Mouse (Mus musculus) CH12.LX (cell line): Measurements from ENCODE around the gene Tsg101. TPM values are rescaled to one million over a fixed set of nuclear protein-coding genes. Genes with fewer than 3 reads are reported as not detected.

Experiments used
- DNase-seq: peaks from one replicate; pipeline ENCODE4 v3.0.0-alpha.2; 2013; ENCODE audit errors: extremely low read depth
- H3K27ac ChIP-seq: 2 replicates; pipeline ENCODE4 v1.5.1; 2012; ENCODE audit warnings: low read depth, mild to moderate bottlenecking, control low read depth, moderate library complexity; ENCODE audit not compliant: insufficient read depth
- H3K27me3 ChIP-seq: replicated peaks from 2 replicates; pipeline ENCODE3; 2012; ENCODE audit warnings: inconsistent platforms
- H3K36me3 ChIP-seq, 2 experiments: replicated peaks in 1 of 2; 2 replicates each; pipeline versions ENCODE3 to v1.6.1; 2012; ENCODE audit warnings: inconsistent platforms in 1 of 2, low read length in 1 of 2, mild to moderate bottlenecking in 1 of 2, mixed read lengths in 1 of 2, moderate library complexity in 1 of 2; ENCODE audit not compliant: control insufficient read depth in 1 of 2, insufficient read depth in 1 of 2
- H3K4me1 ChIP-seq, 2 experiments: 2 replicates each; pipeline ENCODE4 v1.6.1; 2012; ENCODE audit warnings: inconsistent platforms in 1 of 2, moderate library complexity in 1 of 2; ENCODE audit not compliant: insufficient read depth in 2 of 2, control insufficient read depth in 1 of 2
- H3K4me2 ChIP-seq: 2 replicates; pipeline ENCODE4 v1.6.1; 2012; ENCODE audit warnings: low read depth, mild to moderate bottlenecking, control low read depth; ENCODE audit not compliant: poor library complexity, insufficient read depth, severe bottlenecking
- H3K4me3 ChIP-seq, 3 experiments: fragments of 150-350 bp in 1 of 3; sonication (generic) in 1 of 3; replicated peaks in 1 of 3; 2 replicates each; pipeline versions ENCODE3 to v1.5.1; 2011 to 2012; ENCODE audit warnings: low read depth in 2 of 3, low read length in 2 of 3, mild to moderate bottlenecking in 2 of 3, moderate library complexity in 2 of 3, control low read depth in 1 of 3, improper control_type of control experiment in 1 of 3, inconsistent platforms in 1 of 3, mixed read lengths in 1 of 3; ENCODE audit not compliant: poor library complexity in 1 of 3
- H3K79me2 ChIP-seq: replicated peaks from 2 replicates; pipeline ENCODE4 v1.6.1; 2012; ENCODE audit warnings: mild to moderate bottlenecking, moderate library complexity; ENCODE audit not compliant: control insufficient read depth, poor library complexity, insufficient read depth, severe bottlenecking; ENCODE audit errors: extremely low read depth
- H3K9ac ChIP-seq: 2 replicates; pipeline ENCODE4 v1.6.1; 2012; ENCODE audit warnings: low read depth, mild to moderate bottlenecking, control low read depth, moderate library complexity; ENCODE audit not compliant: insufficient read depth
- H3K9me3 ChIP-seq: replicated peaks from 2 replicates; pipeline ENCODE3; 2012; ENCODE audit warnings: low read length, inconsistent platforms, mixed read lengths
- BHLHE40 ChIP-seq: IDR thresholded peaks from 2 replicates; pipeline ENCODE4 v1.6.1; 2011; ENCODE audit warnings: mild to moderate bottlenecking, low read depth, low read length, improper control_type of control experiment
- CHD2 ChIP-seq: IDR thresholded peaks from 2 replicates; pipeline ENCODE4 v1.6.1; 2011; ENCODE audit warnings: low read length, improper control_type of control experiment
- CTCF ChIP-seq, 2 experiments: IDR thresholded peaks in 1 of 2; conservative IDR thresholded peaks in 1 of 2; 2 replicates each; pipeline ENCODE4 v1.5.1; 2011 to 2012; ENCODE audit warnings: low read depth in 2 of 2, low read length in 2 of 2, improper control_type of control experiment in 1 of 2, inconsistent platforms in 1 of 2, mild to moderate bottlenecking in 1 of 2, moderate library complexity in 1 of 2
- E2F4 ChIP-seq: IDR thresholded peaks from 2 replicates; pipeline ENCODE4 v1.6.1; 2011; ENCODE audit warnings: low read depth, low read length, improper control_type of control experiment; ENCODE audit not compliant: insufficient replicate concordance
- ELF1 ChIP-seq: IDR thresholded peaks from 2 replicates; pipeline ENCODE4 v1.6.1; 2014; ENCODE audit warnings: low read depth, mild to moderate bottlenecking, inconsistent platforms, low read length, improper control_type of control experiment
- EP300 ChIP-seq: IDR thresholded peaks from 2 replicates; pipeline ENCODE4 v1.6.1; 2011; ENCODE audit warnings: low read length, improper control_type of control experiment
- ETS1 ChIP-seq: conservative IDR thresholded peaks from 2 replicates; pipeline ENCODE4 v1.6.1; 2012; ENCODE audit warnings: low read depth, mild to moderate bottlenecking, inconsistent platforms, low read length, improper control_type of control experiment, moderate library complexity
- GABPA ChIP-seq: IDR thresholded peaks from 2 replicates; pipeline ENCODE4 v1.6.1; 2012; ENCODE audit warnings: low read depth, low read length, improper control_type of control experiment, inconsistent platforms; ENCODE audit not compliant: insufficient replicate concordance
- IRF4 ChIP-seq: IDR thresholded peaks from 2 replicates; pipeline ENCODE4 v1.6.1; 2014; ENCODE audit warnings: low read depth, mild to moderate bottlenecking, inconsistent platforms, low read length, improper control_type of control experiment
- JUN ChIP-seq: IDR thresholded peaks from 2 replicates; pipeline ENCODE4 v1.6.1; 2011; ENCODE audit warnings: low read depth, mild to moderate bottlenecking, low read length, improper control_type of control experiment, moderate library complexity; ENCODE audit not compliant: insufficient read depth
- KAT2A ChIP-seq: IDR thresholded peaks from 2 replicates; pipeline ENCODE4 v1.6.1; 2012; ENCODE audit warnings: low read length, improper control_type of control experiment, inconsistent platforms; ENCODE audit not compliant: insufficient replicate concordance
- MAX ChIP-seq: IDR thresholded peaks from 2 replicates; pipeline ENCODE4 v1.6.1; 2011; ENCODE audit warnings: low read length, improper control_type of control experiment
- MAZ ChIP-seq: IDR thresholded peaks from 2 replicates; pipeline ENCODE4 v1.6.1; 2012; ENCODE audit warnings: low read depth, mild to moderate bottlenecking, inconsistent platforms, low read length, improper control_type of control experiment, moderate library complexity
- MEF2A ChIP-seq: IDR thresholded peaks from 2 replicates; pipeline ENCODE4 v1.6.1; 2014; ENCODE audit warnings: low read depth, mild to moderate bottlenecking, inconsistent platforms, low read length, improper control_type of control experiment, borderline replicate concordance
- MXI1 ChIP-seq: IDR thresholded peaks from 2 replicates; pipeline ENCODE4 v1.6.1; 2011; ENCODE audit warnings: mild to moderate bottlenecking, low read depth, low read length, improper control_type of control experiment
- MYC ChIP-seq: IDR thresholded peaks from 2 replicates; pipeline ENCODE4 v1.6.1; 2011; ENCODE audit warnings: low read depth, mild to moderate bottlenecking, improper control_type of control experiment, low read length
- NELFE ChIP-seq: IDR thresholded peaks from 2 replicates; pipeline ENCODE4 v1.6.1; 2011; ENCODE audit warnings: low read depth, low read length, improper control_type of control experiment
- NRF1 ChIP-seq: IDR thresholded peaks from 2 replicates; pipeline ENCODE4 v1.6.1; 2014; ENCODE audit warnings: low read depth, mild to moderate bottlenecking, inconsistent platforms, low read length, improper control_type of control experiment, moderate library complexity
- PAX5 ChIP-seq: IDR thresholded peaks from 2 replicates; pipeline ENCODE4 v1.6.1; 2012; ENCODE audit warnings: low read length, inconsistent platforms, mixed read lengths
- POLR2A ChIP-seq: IDR thresholded peaks from 2 replicates; pipeline ENCODE4 v1.6.1; 2011; ENCODE audit warnings: low read depth, mild to moderate bottlenecking, improper control_type of control experiment, low read length
- RCOR1 ChIP-seq: conservative IDR thresholded peaks from 2 replicates; pipeline ENCODE4 v1.6.1; 2012; ENCODE audit warnings: low read depth, mild to moderate bottlenecking, inconsistent platforms, low read length, improper control_type of control experiment
- TCF12 ChIP-seq: IDR thresholded peaks from 2 replicates; pipeline ENCODE4 v1.6.1; 2014; ENCODE audit warnings: low read depth, mild to moderate bottlenecking, inconsistent platforms, low read length, improper control_type of control experiment
- UBTF ChIP-seq: IDR thresholded peaks from 2 replicates; pipeline ENCODE4 v1.6.1; 2012; ENCODE audit warnings: low read depth, mild to moderate bottlenecking, inconsistent platforms, low read length, improper control_type of control experiment, moderate library complexity
- USF1 ChIP-seq: IDR thresholded peaks from 2 replicates; pipeline ENCODE4 v1.6.1; 2014; ENCODE audit warnings: low read depth, mild to moderate bottlenecking, inconsistent platforms, low read length, improper control_type of control experiment
- ZKSCAN1 ChIP-seq: IDR thresholded peaks from 2 replicates; pipeline ENCODE4 v1.6.1; 2012; ENCODE audit warnings: low read depth, inconsistent platforms, low read length, improper control_type of control experiment, borderline replicate concordance
- ZMIZ1 ChIP-seq: IDR thresholded peaks from 2 replicates; pipeline ENCODE4 v1.6.1; 2012; ENCODE audit warnings: low read depth, mild to moderate bottlenecking, inconsistent platforms, low read length, improper control_type of control experiment
- dilution Hi-C: fragments of 300-500 bp; cut with MboI; formaldehyde crosslinking; loops from 2 replicates; pipeline ENCODE4 v1.14.3; 2020; ENCODE audit warnings: low sequenced_read_pairs; ENCODE audit not compliant: extremely low pct_unique_long_range_greater_than_20kb, extremely low pct_ligation_motif_present
- in situ Hi-C: fragments of 300-500 bp; cut with MboI; formaldehyde crosslinking; loops from 3 replicates; pipeline ENCODE4 v1.14.3; 2019; ENCODE audit warnings: low sequenced_read_pairs, low pct_ligation_motif_present, low pct_unique_long_range_greater_than_20kb, mixed read lengths
- polyA plus RNA-seq: library from polyadenylated mRNA; unstranded; fragments of >175 nt; gene quantifications from 2 replicates; pipeline ENCODE4 v1.2.1, GENCODE M21; 2012; ENCODE audit warnings: low read depth; ENCODE audit not compliant: insufficient read length
- total RNA-seq, 2 experiments: library from RNA; depleted of rRNA; stranded (reverse); fragments of 300-350 nt in 1 of 2; fragments of >200 nt in 1 of 2; gene quantifications; 2 replicates each; pipeline ENCODE4 v1.2.3; 2012 to 2014

Gene Tsg101
- total and polyA plus RNA-seq, 3 experiments = 19.8 to 93.5 (median 46.0) TPM

DNA sequence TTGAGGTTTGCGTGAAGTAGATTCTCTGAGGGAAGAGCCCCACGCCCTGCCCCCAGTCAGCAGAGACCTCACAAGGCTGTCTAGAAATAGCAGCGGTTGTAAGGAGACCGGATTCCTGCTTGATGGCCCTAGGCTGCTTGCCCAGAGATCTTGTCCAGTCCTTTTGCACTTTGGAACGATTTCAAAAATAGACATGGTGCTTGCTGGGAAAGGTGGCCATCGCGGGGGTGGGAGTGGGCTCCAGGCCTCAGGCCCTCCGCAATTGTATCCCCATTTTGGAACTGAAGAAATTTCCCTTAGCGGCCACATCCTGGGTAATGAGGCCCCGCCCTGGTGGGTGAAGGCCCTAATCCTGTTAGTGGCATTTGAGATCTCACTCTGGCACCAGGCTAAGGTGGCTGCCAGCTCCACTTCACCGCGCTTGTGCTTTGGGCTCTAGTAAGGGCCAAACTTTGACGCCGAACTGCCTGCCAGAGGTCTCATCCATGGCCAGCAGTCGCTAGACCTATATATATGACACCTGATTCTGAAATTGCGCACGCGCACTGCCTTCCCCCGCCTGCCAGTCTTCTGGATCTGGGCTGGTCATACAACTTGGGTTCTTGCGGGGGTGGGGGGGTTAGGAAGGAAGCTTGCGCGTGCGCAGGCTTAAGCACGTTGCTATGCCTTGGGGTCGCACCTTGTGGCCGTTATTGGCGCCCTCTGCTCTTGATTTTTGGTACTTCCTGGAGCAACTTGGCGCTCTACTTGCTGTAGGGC is 73.1 kb downstream of the Tsg101 start:
- dilution Hi-C loops (no loop called here), in situ Hi-C loops (loop anchor here (5.0 kb wide), 1 partner anchor 49 kb away; the partner anchor contains the start of genes Gtf2h1 and Hps5)
- DNase-seq = peak; percentile 88
- Histone ChIP-seq H3K9ac (peak overlapping the region; percentile 94), H3K4me3 (peak overlapping the region; percentile 96 to 99 (median 98)), H3K27me3 (no peaks in the 10 kb centered on the region), H3K4me2 (peak overlapping the region; percentile 39), H3K4me1 (peaks cover 0 to 30% of the 10 kb centered on the region in 2 experiments; a peak in 2 of 4 replicates), H3K79me2 (peaks cover 18% of the 10 kb centered on the region), H3K36me3 (peaks cover 26 to 42% of the 10 kb centered on the region in 2 experiments), H3K27ac (peak overlapping the region; percentile 69), H3K9me3 (no peaks in the 10 kb centered on the region)
- peak; percentile 71; the same call in 1 of the 2 replicates for TF ChIP-seq MYC
- TF ChIP-seq USF1 = no peak
- peak in 1 of 2 experiments; percentile 36; a peak in 2 of 4 replicates for TF ChIP-seq CTCF (conservative IDR thresholded peaks at IDR 0.05 in 1 of 2, IDR thresholded peaks at IDR 0.05 in 1 of 2; ENCODE audit: low read depth in 2 of 2, low read length in 2 of 2)
- peak; percentile 57; the same call in 1 of the 2 replicates for TF ChIP-seq MAX
- TF ChIP-seq E2F4 = no peak
- TF ChIP-seq GABPA = no peak
- no peak for TF ChIP-seq PAX5
- no peak for TF ChIP-seq MAZ
- no peak for TF ChIP-seq EP300
- no peak for TF ChIP-seq ETS1
- no peak; the same call in 1 of the 2 replicates for TF ChIP-seq MXI1
- TF ChIP-seq NRF1 = peak; percentile 90
- no peak for TF ChIP-seq IRF4
- TF ChIP-seq UBTF = no peak
- peak; percentile 56 for TF ChIP-seq POLR2A
- no peak for TF ChIP-seq JUN
- TF ChIP-seq ZMIZ1 = no peak; the same call in 1 of the 2 replicates
- 0 out of 2 replicates have a peak, but pooled peaks have one; percentile 6 for TF ChIP-seq TCF12
- peak; percentile 40; the same call in 1 of the 2 replicates for TF ChIP-seq ELF1
- TF ChIP-seq KAT2A = no peak
- peak; percentile 46; the same call in 1 of the 2 replicates for TF ChIP-seq BHLHE40
- TF ChIP-seq ZKSCAN1 = no peak
- no peak for TF ChIP-seq CHD2
- peak; percentile 49 for TF ChIP-seq NELFE
- TF ChIP-seq MEF2A = no peak
- TF ChIP-seq RCOR1 = no peak
